Mouse (Mus musculus) forelimb bud, embryonic 11.5 days (tissue): ENCODE results near the gene Noa1.
A peak's percentile ranks its signal among the peaks of the same experiment; 100 is the strongest.

Experiments used
- DNase-seq: peaks from one replicate; pipeline ENCODE4 v3.0.0-alpha.2; 2012; ENCODE audit warnings: low read depth, low spot score

Gene Noa1

DNA sequence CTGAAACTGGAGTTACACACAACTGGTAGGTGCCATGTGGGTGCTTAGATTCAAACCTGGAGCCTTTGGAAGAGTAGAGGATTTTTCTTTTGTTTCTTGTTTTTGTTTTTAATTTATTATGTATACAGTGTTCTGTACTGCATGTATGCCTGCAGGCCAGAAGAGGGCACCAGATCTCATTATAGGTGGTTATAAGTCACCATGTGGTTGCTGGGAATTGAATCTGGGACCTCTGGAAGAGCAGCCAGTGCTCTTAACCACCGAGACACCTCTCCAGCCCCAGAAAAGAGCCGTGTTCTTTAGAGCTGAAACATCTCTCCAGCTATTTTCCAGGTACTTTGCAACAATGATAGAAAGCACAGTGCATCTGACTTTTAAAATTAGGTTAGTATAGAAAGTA is 19.3 kb downstream of the Noa1 start:
- no peak for DNase-seq

DNA sequence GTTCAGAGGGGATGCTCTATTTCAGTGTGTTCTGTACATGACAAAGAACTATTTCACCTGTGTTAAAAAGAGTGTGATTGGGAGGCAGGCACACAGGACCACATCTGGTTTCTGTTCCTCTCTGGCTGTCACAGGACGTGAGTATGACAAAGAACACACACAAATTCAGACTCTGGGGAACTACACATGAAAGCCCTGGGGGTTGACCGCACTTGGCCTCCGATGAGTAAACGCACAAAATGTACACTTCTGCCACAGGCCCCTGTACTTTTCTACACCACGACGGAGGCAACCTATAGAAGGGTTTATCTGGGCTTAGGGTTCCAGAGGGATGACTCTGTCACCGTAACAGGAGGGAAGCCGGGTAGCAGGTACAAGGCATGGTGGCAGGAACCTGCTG is 20.2 kb downstream of the Noa1 start:
- peak; percentile 25 for DNase-seq

- no peak for DNase-seq
Measured at GRCm38 (mm10) chr5:77287901-77288300, 22.0 kb downstream of the Noa1 start.

- no peak for DNase-seq
Measured at GRCm38 (mm10) chr5:77286904-77287303, 23.0 kb downstream of the Noa1 start.

GRCm38 (mm10) chr5:77285685-77286084 is 24.2 kb downstream of the Noa1 start:
- DNase-seq, result no peak

DNA sequence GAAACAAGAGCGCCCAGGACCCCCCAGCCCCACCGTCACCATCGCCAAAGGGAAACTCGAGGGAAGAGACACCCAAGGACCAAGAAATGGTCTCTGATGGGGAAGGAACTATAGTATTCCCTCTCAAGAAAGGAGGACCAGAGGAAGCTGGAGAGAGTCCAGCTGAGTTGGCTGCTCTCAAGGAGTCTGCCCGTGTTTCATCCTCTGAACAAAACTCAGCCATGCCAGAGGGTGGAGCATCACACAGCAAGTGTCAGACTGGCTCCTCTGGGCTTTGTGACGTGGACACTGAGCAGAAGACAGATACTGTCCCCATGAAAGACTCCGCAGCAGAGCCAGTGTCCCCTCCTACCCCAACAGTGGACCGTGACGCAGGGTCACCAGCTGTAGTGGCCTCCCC is 27.6 kb downstream of the Noa1 start:
- DNase-seq, result no peak

GRCm38 (mm10) chr5:77281518-77282174 is 28.2 kb downstream of the Noa1 start:
- no peak for DNase-seq

- DNase-seq, result no peak
Measured at GRCm38 (mm10) chr5:77277204-77277603, 32.7 kb downstream of the Noa1 start.

- peak; percentile 40 for DNase-seq
Measured at GRCm38 (mm10) chr5:77275950-77276349, 33.9 kb downstream of the Noa1 start.

DNA sequence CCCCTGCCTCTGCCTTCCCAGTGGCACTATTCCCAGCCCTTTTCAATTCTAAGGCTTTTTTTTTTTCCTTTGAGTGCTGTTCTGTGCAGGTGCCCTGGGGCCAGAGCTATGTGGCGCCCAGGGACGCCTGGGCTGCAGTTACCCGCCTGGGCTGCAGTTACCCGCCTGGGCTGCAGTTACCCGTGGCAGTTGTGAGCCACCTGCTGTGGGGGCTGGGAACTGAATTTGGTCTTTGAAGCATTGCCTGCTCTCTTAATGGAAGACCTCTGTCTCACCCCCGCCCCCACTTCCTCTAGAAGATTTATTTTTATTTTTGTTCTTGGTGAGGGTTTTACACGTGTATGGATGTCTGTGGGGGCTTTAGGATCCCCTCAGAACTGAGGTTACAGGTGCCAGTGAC is 36.7 kb downstream of the Noa1 start:
- DNase-seq, result no peak

DNA sequence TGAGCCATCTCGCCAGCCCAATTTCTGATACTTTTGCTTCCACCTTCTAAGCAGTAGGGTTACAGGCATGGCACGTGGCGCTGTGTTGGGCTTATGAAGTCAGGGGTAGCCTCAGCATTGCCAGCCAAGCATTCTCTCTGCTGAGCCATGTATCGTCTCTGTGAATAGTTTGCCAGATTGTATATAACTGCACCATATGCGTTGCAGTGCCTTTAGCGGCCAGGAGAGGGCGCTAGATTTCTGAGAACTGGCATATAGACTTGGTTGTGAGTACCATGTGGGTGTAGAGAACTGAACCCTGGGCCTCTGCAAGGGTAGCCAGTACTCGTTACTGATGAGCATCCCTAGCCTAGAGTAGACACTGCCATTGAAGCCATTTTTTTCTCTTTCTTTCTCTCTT is 40.5 kb downstream of the Noa1 start:
- DNase-seq, result no peak

DNA sequence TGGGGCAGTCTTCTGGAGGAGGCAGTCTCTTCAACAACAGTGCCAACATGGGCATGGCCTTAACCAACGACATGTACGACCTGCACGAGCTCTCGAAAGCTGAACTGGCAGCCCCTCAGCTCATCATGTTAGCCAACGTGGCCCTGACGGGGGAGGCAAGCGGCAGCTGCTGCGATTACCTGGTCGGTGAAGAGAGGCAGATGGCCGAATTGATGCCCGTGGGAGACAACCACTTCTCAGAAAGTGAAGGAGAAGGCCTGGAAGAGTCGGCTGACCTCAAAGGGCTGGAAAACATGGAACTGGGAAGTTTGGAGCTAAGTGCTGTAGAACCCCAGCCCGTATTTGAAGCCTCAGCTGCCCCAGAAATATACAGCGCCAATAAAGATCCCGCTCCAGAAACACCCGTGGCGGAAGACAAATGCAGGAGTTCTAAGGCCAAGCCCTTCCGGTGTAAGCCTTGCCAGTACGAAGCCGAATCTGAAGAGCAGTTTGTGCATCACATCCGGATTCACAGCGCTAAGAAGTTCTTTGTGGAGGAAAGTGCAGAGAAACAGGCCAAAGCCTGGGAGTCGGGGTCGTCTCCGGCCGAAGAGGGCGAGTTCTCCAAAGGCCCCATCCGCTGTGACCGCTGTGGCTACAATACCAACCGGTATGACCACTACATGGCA is 41.8 kb downstream of the Noa1 start:
- no peak for DNase-seq

DNA sequence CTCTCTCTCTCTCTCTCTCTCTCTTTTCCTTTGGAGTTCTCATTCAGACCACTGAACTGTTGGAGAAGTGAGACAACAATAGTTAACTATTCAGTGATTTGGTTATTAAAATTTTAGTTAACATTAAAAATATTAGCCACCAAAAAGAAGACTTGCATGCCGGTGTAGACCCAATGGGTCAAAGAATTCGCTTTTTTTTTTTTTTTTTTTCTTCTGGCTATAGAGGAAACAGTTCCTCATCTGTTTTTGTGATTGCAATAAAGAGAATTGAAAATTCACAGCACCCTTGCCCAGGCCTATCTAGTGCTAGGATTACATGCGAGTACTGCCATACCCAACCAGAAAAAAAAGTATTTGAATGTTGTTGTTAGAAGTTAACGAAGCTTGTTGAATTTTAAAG is 42.4 kb downstream of the Noa1 start:
- DNase-seq, result no peak

GRCm38 (mm10) chr5:77266886-77267401 is 42.9 kb downstream of the Noa1 start:
- no peak for DNase-seq

DNA sequence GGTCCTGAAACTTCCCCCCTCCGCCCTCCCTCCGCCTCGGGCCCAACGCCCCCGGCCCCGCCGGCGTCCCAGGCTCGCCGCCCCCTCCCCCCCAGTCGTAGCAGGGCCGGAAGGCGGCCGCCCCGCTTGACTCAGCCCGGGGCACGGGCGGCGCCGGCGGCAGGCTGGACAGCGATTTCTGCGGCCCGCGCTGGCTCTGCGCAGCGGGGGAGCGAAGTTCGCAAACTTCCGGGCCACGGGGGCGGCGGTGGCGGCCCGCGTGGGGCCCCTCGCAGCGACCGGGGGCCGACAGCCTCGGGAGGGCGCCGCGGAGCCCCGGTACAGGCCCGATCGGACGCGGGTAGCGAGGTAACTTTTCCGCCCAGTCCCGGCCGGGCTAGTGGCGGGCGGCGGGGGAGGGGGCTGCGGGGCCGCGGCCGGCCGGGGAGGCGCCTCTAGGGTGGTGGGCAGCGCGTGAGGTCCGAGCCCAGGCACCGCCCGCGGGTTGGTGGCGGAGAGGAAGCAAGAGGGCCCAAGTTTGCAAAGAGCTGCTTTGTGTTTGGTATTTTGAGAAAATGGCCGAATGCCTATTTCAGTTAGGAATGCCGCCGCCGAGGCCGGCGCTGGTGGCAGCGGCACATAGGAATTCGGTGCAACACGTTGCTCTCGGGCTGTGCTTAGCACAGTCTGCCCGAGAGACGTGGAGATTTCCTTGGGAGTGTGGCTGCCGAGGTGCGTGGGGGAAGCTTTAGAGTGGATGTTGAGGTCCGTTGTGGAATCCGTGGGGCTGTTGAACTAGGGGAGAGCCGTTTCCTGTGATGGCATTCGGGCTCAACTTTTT is 43.6 kb downstream of the Noa1 start:
- peak; percentile 58 for DNase-seq

- peak; percentile 55 for DNase-seq
Measured at GRCm38 (mm10) chr5:77265671-77266065, 44.2 kb downstream of the Noa1 start.

- peak; percentile 74 for DNase-seq
Measured at GRCm38 (mm10) chr5:77265081-77265670, 44.7 kb downstream of the Noa1 start, which contains the start of gene Rest. Gene Rest (plus strand): TSS chr5:77265491.

GRCm38 (mm10) chr5:77262105-77262504 is 47.8 kb downstream of the Noa1 start:
- no peak for DNase-seq

GRCm38 (mm10) chr5:77261137-77261536 is 48.7 kb downstream of the Noa1 start:
- no peak for DNase-seq

- DNase-seq, result no peak
Measured at GRCm38 (mm10) chr5:77260141-77260540, 49.7 kb downstream of the Noa1 start.

DNA sequence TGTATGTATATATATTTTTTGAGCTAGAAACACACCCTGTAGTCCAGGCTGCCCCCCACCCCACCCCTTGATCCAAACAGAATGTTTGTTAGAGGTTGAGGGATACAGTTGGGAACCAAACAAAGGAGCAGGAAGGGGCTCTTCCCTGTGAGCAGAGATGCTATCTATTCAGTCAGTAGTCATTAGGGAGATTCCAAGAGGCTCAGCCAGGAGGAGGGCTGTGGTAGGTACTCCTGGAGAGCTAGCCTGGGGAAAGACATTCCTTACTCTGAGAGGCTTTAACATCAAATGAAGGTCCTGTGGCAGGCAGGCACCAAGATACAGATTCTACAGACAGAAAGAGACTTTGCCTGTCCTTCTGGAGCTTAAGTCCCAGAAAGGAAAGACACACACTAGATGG is 50.6 kb downstream of the Noa1 start:
- DNase-seq, result no peak

- DNase-seq, result no peak
Measured at GRCm38 (mm10) chr5:77257603-77258002, 52.3 kb downstream of the Noa1 start.
